Mouse (Mus musculus): Measurements from ENCODE around the gene Wiz.

DNA sequence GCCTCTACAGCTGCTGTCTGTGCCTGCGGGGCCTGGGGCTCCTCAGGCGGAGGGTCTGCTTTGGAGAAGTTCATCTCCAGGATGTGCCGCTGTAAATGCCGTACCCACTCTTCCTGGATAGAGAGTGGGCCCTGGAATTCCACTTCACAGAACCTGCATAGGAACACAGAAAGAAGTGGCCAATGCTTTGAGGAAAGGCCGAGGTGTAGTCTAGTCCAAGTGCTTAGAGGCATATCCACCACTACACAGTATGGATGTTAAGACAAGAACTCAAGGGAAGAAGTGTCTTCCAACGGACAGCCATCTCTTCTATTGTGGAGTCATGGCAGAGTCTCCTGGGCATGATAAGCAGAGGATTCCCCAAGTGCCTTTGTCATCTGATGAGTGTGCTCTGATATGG lies 34.2 kb downstream of the Wiz start:
- TF ChIP-seq CTCF (IDR thresholded peaks at IDR 0.05; ENCODE audit: borderline replicate concordance, insufficient read depth, low read depth, low read length), result no peak
- TF ChIP-seq POLR2A (IDR thresholded peaks at IDR 0.05; ENCODE audit: borderline replicate concordance, insufficient read depth, low read length), result no peak
